Mouse (Mus musculus) G1E (cell line): ENCODE results near the gene Pipox.

Source experiments
- CTCF ChIP-seq: IDR thresholded peaks from 2 replicates; pipeline ENCODE4 v1.5.1; 2012; ENCODE audit warnings: low read depth, low read length, inconsistent platforms, mixed read lengths
- GATA1 ChIP-seq: IDR thresholded peaks from 2 replicates; pipeline ENCODE4 v1.6.1; 2012; ENCODE audit warnings: borderline replicate concordance, low read length, inconsistent platforms, mixed read lengths
- TAL1 ChIP-seq: conservative IDR thresholded peaks from 2 replicates; pipeline ENCODE4 v1.6.1; 2012; ENCODE audit warnings: low read depth, low read length, inconsistent platforms, mixed read lengths

DNA sequence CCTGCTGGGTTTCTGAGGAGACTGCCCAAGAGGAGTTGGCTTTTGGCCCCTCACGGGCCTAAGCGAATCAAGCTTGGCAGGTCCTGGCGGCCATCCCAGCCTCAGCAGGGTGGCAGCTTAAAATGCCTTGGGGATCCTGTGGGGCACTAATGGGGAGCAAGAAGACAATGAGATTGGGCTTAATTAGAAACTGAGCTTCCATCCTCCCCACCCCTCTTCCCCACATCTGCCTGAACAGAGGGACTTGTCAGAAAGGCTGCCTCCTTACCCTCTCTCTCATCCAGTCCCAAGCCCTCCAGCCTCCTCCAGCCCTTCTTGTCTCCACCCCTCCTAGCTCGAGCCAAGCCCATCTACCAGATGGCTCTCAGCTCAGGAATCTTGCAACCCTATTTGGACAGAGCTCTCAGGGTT, 40.2 kb upstream of the Pipox start:
- TF ChIP-seq CTCF, result no peak
- no peak for TF ChIP-seq TAL1
- no peak for TF ChIP-seq GATA1
